Mouse (Mus musculus) hindbrain, embryonic 12.5 days (tissue): ENCODE results near the gene Gria4. TPM values are rescaled to one million over a fixed set of nuclear protein-coding genes. Genes with fewer than 3 reads are reported as not detected.
A peak's percentile ranks its signal among the peaks of the same experiment; 100 is the strongest.
"Not testable (repeated sequence)": the region's sequence is repeated elsewhere in the genome, so short reads cannot be mapped to it uniquely, and the experiment has no call there.

Source experiments
- ATAC-seq: fragments of 200-750 bp; cut with Nextera tagmentation; 2 replicates; pipeline ENCODE4 v1.8.0; 2017; ENCODE audit warnings: moderate TSS enrichment; ENCODE audit not compliant: low FRiP score
- H3K27ac ChIP-seq: fragments of 300-500 bp; sonication (generic); 2 replicates; pipeline ENCODE4 v1.5.1; 2016; ENCODE audit warnings: mild to moderate bottlenecking
- H3K27me3 ChIP-seq: fragments of 300-500 bp; sonication (generic); 2 replicates; pipeline ENCODE4 v1.6.1; 2016; ENCODE audit warnings: mild to moderate bottlenecking
- H3K36me3 ChIP-seq: fragments of 300-500 bp; sonication (generic); 2 replicates; pipeline ENCODE4 v1.6.1; 2016; ENCODE audit warnings: mild to moderate bottlenecking
- H3K4me1 ChIP-seq: fragments of 300-500 bp; sonication (generic); 2 replicates; pipeline ENCODE4 v1.6.1; 2016
- H3K4me2 ChIP-seq: fragments of 300-500 bp; sonication (generic); replicated peaks from 2 replicates; pipeline ENCODE4 v1.6.1; 2016; ENCODE audit warnings: mild to moderate bottlenecking
- H3K4me3 ChIP-seq: fragments of 300-500 bp; sonication (generic); 2 replicates; pipeline ENCODE4 v1.5.1; 2016; ENCODE audit warnings: mild to moderate bottlenecking
- H3K9ac ChIP-seq: fragments of 300-500 bp; sonication (generic); 2 replicates; pipeline ENCODE4 v1.6.1; 2016; ENCODE audit warnings: mild to moderate bottlenecking, moderate library complexity
- H3K9me3 ChIP-seq: fragments of 300-500 bp; sonication (generic); replicated peaks from 2 replicates; pipeline ENCODE4 v1.6.1; 2016; ENCODE audit warnings: mild to moderate bottlenecking
- WGBS: fragments of 180-500 bp; shearing (Covaris S2); methylation state at CpG from one replicate; pipeline ENCODE4 v1.1.7; 2016; 5-methylcytosine and 5-hydroxymethylcytosine counted together
- microRNA-seq: library from miRNA; unstranded; fragments of <30 nt; microRNA quantifications from one replicate; pipeline ENCODE4, GENCODE M21; 2017
- polyA plus RNA-seq: library from polyadenylated mRNA; unstranded; fragments of >200 nt; fragmentation: Nextera tagmentation; extraction: Ambion mirVana; gene quantifications from 2 replicates; pipeline ENCODE4 v1.2.1, GENCODE M21; 2016

Gria4 gene
- polyA plus RNA-seq, 1 experiment from 2014 or later: 15.6 TPM

DNA sequence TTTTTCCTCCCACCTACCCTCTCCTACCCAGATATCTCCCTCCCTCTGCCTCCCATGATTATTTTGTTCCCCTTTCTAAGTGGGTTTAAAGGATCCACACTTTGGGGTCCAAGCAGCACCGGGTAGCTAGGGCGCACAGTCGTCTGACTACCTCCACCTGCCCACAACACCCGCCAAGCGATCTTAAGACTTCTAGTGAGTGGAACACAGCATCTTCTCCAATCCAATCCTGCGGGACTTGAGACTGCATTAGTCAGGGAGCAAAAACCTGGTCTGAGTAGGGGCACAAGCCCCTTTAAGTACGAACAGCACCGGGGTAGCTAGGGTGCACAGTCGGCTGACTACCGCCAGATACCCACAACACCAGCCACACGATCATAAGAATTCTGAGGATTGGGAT, 395.2 kb downstream of the Gria4 start:
- WGBS: 91% methylated on average over 11 of the region's 11 CpGs
- H3K36me3 ChIP-seq, H3K4me3 ChIP-seq, H3K4me2 ChIP-seq, H3K27ac ChIP-seq, H3K9ac ChIP-seq, H3K4me1 ChIP-seq, ATAC-seq, H3K27me3 ChIP-seq: not testable (repeated sequence)
- peaks cover 13% of the 10 kb centered on the region; the same call in 1 of the 2 replicates for H3K9me3 ChIP-seq

- peak overlapping the region; percentile 72 for H3K9ac ChIP-seq
- no peaks in the 10 kb centered on the region for H3K9me3 ChIP-seq
- WGBS: under 1% methylated on average over 15 of the region's 15 CpGs
- 0 out of 2 replicates have a peak, but pooled peaks cover 3% of the 10 kb centered on the region for H3K36me3 ChIP-seq
- H3K4me1 ChIP-seq: peaks cover 7% of the 10 kb centered on the region; the same call in 1 of the 2 replicates
- H3K27me3 ChIP-seq: no peaks in the 10 kb centered on the region
- peak overlapping the region; percentile 62 for H3K4me2 ChIP-seq
- peak overlapping the region; percentile 62 for H3K4me3 ChIP-seq
- peak overlapping the region; percentile 84; the same call in 1 of the 2 replicates for H3K27ac ChIP-seq
- ATAC-seq: no peak; the same call in 1 of the 2 replicates
Observed at GRCm38 (mm10) chr9:4376640-4377120, 419.4 kb downstream of the Gria4 start.

GRCm38 (mm10) chr9:4375828-4376639, 420.0 kb downstream of the Gria4 start, which contains the start of gene Msantd4:
Gene Msantd4, plus strand, starts transcription at chr9:4376562.
- peaks cover 7% of the 10 kb centered on the region; the same call in 1 of the 2 replicates for H3K4me1 ChIP-seq
- peak; percentile 100 for ATAC-seq
- 2% methylated on average over 31 of the region's 31 CpGs for WGBS

More at GRCm38 (mm10) chr9:4375828-4376639, 420.0 kb downstream of the Gria4 start, which contains the start of gene Msantd4:
- H3K36me3 ChIP-seq: 0 out of 2 replicates have a peak, but pooled peaks cover 3% of the 10 kb centered on the region
- no peaks in the 10 kb centered on the region for H3K9me3 ChIP-seq
- no peaks in the 10 kb centered on the region for H3K27me3 ChIP-seq
- H3K27ac ChIP-seq: peak within 1 kb of the TSS; percentile 84
- peak within 1 kb of the TSS; percentile 62 for H3K4me3 ChIP-seq
- H3K9ac ChIP-seq: peak within 1 kb of the TSS; percentile 72
- peak within 1 kb of the TSS; percentile 62 for H3K4me2 ChIP-seq

Small RNA genes within 50 kb of the gene (microRNA-seq; reads per million reads assigned to microRNA genes)
- gene Gm23811 (not detected), gene Gm23992 (not detected)
